Mouse (Mus musculus): ENCODE measurements around the gene Arhgap10. TPM values are rescaled to one million over a fixed set of nuclear protein-coding genes. Genes with fewer than 3 reads are reported as not detected.

Gene Arhgap10
- polyA plus RNA-seq, 1 experiment from 2014 or later, result 19.7 TPM

DNA sequence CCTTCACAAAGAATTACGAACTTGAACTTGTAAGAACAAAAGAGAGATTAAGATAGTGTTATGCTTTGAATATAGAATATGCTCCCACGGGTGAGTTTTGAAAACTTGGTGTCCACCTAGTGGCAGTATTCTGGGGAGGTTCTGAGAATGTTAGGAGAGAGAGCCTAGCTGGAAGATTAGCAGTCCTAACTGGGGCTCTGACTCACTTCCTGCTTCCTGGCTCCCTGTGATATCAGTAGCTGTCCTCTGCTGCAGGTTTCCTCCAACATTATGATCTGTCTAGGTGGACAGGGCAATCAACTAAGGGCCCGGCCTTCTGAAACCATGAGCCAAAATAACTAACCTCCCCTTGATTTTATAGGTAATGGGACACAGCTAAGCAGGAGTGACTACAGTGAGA is 233.3 kb downstream of the Arhgap10 start:
- H3K4me1 ChIP-seq (replicated peaks; ENCODE audit: control insufficient read depth, insufficient read depth, low read length), result no peaks in the 10 kb centered on the region
- 83% methylated on average over 3 of the region's 3 CpGs for WGBS
- no peaks in the 10 kb centered on the region for H3K9me3 ChIP-seq (ENCODE audit: control insufficient read depth)
- 0 out of 2 replicates have a peak, but pooled peaks have one; percentile 10 for TF ChIP-seq CTCF (IDR thresholded peaks at IDR 0.05; ENCODE audit: low read depth)
- no peak overlapping the region for H3K4me3 ChIP-seq (ENCODE audit: low read depth, low read length)
- no peak for ATAC-seq
- H3K36me3 ChIP-seq (ENCODE audit: control insufficient read depth, insufficient read depth), result no peaks in the 10 kb centered on the region
- H3K27ac ChIP-seq (ENCODE audit: low read depth, low read length), result no peak overlapping the region
- H3K9ac ChIP-seq (ENCODE audit: low read depth, low read length), result no peak overlapping the region
- H3K27me3 ChIP-seq (replicated peaks; ENCODE audit: control insufficient read depth, insufficient read depth, low read length), result no peaks in the 10 kb centered on the region
- no peak overlapping the region for H3K4me2 ChIP-seq (replicated peaks; ENCODE audit: low read depth)

DNA sequence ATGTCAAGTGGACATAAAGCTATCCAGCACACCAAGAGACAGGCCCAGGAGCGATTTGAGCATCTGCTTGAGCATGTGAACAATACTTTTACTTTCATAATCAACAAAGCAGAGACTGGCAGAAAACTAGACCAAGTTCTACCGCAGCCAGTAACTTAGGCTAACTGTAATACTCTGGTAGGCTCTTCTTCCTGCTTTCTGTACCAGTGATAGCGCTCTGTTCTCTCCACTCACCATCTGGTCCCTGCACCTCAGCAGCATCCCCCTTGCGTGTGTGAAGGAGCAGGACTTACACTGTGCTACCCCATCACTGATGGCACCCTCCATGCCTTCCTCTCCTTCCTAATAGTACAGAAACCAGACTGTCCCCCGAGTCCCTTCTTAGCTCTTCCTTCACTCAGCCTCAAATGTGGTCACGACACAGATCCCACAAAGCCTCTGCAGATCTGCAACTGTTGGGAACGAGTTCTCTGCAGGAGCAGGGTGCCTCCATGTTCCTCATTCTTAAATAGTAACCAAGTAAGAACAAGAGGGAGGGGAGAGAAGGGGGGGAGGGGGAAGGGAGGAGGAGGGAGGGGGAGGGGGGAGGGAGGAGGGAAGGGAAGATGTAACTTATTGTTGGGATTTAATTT is 235.0 kb downstream of the Arhgap10 start:
- no peaks in the 10 kb centered on the region for H3K9me3 ChIP-seq (ENCODE audit: control insufficient read depth)
- no peak overlapping the region for H3K27ac ChIP-seq (ENCODE audit: low read depth, low read length)
- no peak for ATAC-seq
- no peak for TF ChIP-seq CTCF (IDR thresholded peaks at IDR 0.05; ENCODE audit: low read depth)
- H3K4me3 ChIP-seq (ENCODE audit: low read depth, low read length), result no peak overlapping the region
- H3K36me3 ChIP-seq (ENCODE audit: control insufficient read depth, insufficient read depth), result no peaks in the 10 kb centered on the region
- no peak overlapping the region for H3K4me2 ChIP-seq (replicated peaks; ENCODE audit: low read depth)
- H3K9ac ChIP-seq (ENCODE audit: low read depth, low read length), result no peak overlapping the region
- WGBS, result 80% methylated on average over 7 of the region's 7 CpGs
- no peaks in the 10 kb centered on the region for H3K4me1 ChIP-seq (replicated peaks; ENCODE audit: control insufficient read depth, insufficient read depth, low read length)
- H3K27me3 ChIP-seq (replicated peaks; ENCODE audit: control insufficient read depth, insufficient read depth, low read length), result no peaks in the 10 kb centered on the region

DNA sequence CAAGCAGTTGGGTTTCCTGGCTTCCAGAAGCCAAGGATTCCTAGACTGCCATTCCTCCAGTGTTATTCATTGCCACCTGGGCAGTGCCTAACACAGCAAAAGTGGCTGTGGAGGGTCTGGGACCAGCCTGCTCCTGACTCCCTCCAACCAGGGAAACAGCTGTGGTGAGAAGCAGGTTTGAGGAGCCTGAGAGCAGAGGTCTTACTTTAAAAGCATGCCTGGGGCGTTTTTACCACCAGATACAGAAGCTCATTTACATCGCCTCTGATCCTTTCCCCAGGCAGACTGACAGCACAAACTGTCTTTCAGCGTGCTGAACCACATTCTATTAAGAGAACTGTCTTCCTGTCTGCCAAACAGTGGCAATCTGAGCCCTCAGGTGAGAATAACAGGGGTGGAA is 237.8 kb downstream of the Arhgap10 start:
- Histone ChIP-seq H3K4me2 (replicated peaks; ENCODE audit: low read depth) (no peak overlapping the region), H3K9ac (ENCODE audit: low read depth, low read length) (no peak overlapping the region)
- no peak for ATAC-seq

DNA sequence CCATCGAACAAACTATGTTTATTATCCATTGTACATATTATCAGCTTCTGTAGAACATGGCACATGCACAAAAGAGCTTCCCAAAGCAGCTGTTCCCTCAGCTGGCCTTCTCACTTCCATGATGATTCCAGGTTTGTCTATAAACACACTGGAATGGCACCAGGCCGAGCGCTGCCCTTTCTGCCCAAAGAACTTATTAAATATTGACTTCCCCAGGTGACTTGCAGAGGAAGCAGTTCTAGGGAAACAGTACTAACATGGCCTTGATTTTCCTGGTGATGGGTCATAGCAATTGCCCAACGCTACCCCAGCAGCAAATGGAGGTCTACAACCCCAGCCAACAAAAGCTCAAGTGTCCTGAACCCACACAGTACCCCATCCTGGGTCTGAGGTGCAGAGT is 239.5 kb downstream of the Arhgap10 start:
- H3K4me3 ChIP-seq (ENCODE audit: low read depth, low read length), result no peak overlapping the region
- ATAC-seq, result no peak
- no peak overlapping the region for H3K27ac ChIP-seq (ENCODE audit: low read depth, low read length)
- H3K36me3 ChIP-seq (ENCODE audit: control insufficient read depth, insufficient read depth), result peaks cover 12% of the 10 kb centered on the region; the same call in 1 of the 2 replicates
- no peak overlapping the region for H3K4me2 ChIP-seq (replicated peaks; ENCODE audit: low read depth)
- no peak overlapping the region for H3K9ac ChIP-seq (ENCODE audit: low read depth, low read length)
- TF ChIP-seq CTCF (IDR thresholded peaks at IDR 0.05; ENCODE audit: low read depth), result no peak
- no peaks in the 10 kb centered on the region for H3K4me1 ChIP-seq (replicated peaks; ENCODE audit: control insufficient read depth, insufficient read depth, low read length)
- H3K27me3 ChIP-seq (replicated peaks; ENCODE audit: control insufficient read depth, insufficient read depth, low read length), result no peaks in the 10 kb centered on the region
- WGBS, result 91% methylated on average over 4 of the region's 4 CpGs
- H3K9me3 ChIP-seq (ENCODE audit: control insufficient read depth), result no peaks in the 10 kb centered on the region

More for the DNA sequence above, 237.8 kb downstream of the Arhgap10 start:
- TF ChIP-seq CTCF (IDR thresholded peaks at IDR 0.05; ENCODE audit: low read depth), result no peak
- Histone ChIP-seq H3K27me3 (replicated peaks; ENCODE audit: control insufficient read depth, insufficient read depth, low read length) (no peaks in the 10 kb centered on the region), H3K27ac (ENCODE audit: low read depth, low read length) (no peak overlapping the region), H3K36me3 (ENCODE audit: control insufficient read depth, insufficient read depth) (peaks cover 12% of the 10 kb centered on the region; the same call in 1 of the 2 replicates), H3K9me3 (ENCODE audit: control insufficient read depth) (no peaks in the 10 kb centered on the region), H3K4me3 (ENCODE audit: low read depth, low read length) (no peak overlapping the region), H3K4me1 (replicated peaks; ENCODE audit: control insufficient read depth, insufficient read depth, low read length) (no peaks in the 10 kb centered on the region)
- WGBS, result 56% methylated on average over 3 of the region's 3 CpGs

DNA sequence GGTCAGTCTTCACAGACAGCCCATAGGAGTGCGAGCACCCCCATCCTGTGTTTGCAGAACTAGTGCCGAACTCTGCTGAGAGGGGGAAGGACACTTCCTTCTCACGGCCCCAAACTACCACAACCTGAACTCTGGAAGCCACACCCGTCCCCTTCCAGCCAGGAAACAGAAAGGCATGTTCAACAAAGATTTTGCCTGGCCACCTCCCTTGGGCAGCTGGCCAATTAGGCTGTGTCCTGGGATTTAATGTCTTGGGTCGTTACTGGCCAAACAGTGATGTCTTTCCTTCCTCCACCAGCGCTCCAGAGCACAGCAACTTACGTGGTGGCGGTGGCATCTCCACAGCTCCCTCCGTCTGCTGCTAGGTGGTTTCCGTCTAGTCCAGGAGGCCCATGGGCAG is 240.9 kb downstream of the Arhgap10 start:
- no peak for ATAC-seq
- TF ChIP-seq CTCF (IDR thresholded peaks at IDR 0.05; ENCODE audit: low read depth), result no peak

DNA sequence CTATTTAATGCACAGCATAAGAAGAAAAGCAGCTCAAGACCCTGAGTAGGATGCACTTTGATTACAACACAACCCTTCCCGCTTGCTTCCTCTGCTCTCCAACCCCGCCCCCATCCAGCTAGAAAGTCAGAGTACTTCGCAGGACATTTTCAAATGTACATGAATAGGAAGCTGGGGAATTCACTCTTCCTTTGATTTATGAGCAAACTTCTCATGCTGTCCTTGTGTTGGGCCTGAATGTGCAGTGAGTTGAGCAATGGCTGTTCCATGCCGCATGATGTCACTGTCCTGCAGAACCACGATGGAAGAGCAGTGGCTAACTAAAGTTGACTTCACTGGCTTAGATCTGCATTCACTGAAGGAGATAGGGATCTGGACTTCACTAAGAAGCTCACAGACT is 242.2 kb downstream of the Arhgap10 start:
- H3K9ac ChIP-seq (ENCODE audit: low read depth, low read length), result no peak overlapping the region
- H3K27ac ChIP-seq (ENCODE audit: low read depth, low read length), result no peak overlapping the region
- H3K36me3 ChIP-seq (ENCODE audit: control insufficient read depth, insufficient read depth), result peaks cover 26% of the 10 kb centered on the region; the same call in 1 of the 2 replicates
- H3K9me3 ChIP-seq (ENCODE audit: control insufficient read depth), result no peaks in the 10 kb centered on the region
- TF ChIP-seq CTCF (IDR thresholded peaks at IDR 0.05; ENCODE audit: low read depth), result no peak
- no peak overlapping the region for H3K4me2 ChIP-seq (replicated peaks; ENCODE audit: low read depth)
- H3K27me3 ChIP-seq (replicated peaks; ENCODE audit: control insufficient read depth, insufficient read depth, low read length), result no peaks in the 10 kb centered on the region
- ATAC-seq, result no peak
- 78% methylated on average over 5 of the region's 5 CpGs for WGBS
- no peaks in the 10 kb centered on the region for H3K4me1 ChIP-seq (replicated peaks; ENCODE audit: control insufficient read depth, insufficient read depth, low read length)
- no peak overlapping the region for H3K4me3 ChIP-seq (ENCODE audit: low read depth, low read length)

More for the DNA sequence above, 240.9 kb downstream of the Arhgap10 start:
- H3K4me3 ChIP-seq (ENCODE audit: low read depth, low read length), result no peak overlapping the region
- H3K36me3 ChIP-seq (ENCODE audit: control insufficient read depth, insufficient read depth), result peaks cover 15% of the 10 kb centered on the region; the same call in 1 of the 2 replicates
- H3K27ac ChIP-seq (ENCODE audit: low read depth, low read length), result no peak overlapping the region
- H3K9ac ChIP-seq (ENCODE audit: low read depth, low read length), result no peak overlapping the region
- 76% methylated on average over 10 of the region's 10 CpGs for WGBS
- H3K4me1 ChIP-seq (replicated peaks; ENCODE audit: control insufficient read depth, insufficient read depth, low read length), result no peaks in the 10 kb centered on the region
- H3K9me3 ChIP-seq (ENCODE audit: control insufficient read depth), result no peaks in the 10 kb centered on the region
- no peak overlapping the region for H3K4me2 ChIP-seq (replicated peaks; ENCODE audit: low read depth)
- H3K27me3 ChIP-seq (replicated peaks; ENCODE audit: control insufficient read depth, insufficient read depth, low read length), result no peaks in the 10 kb centered on the region
